Mouse (Mus musculus): Measurements from ENCODE around the gene Mid1. TPM values are rescaled to one million over a fixed set of nuclear protein-coding genes. Genes with fewer than 3 reads are reported as not detected.
A peak's percentile ranks its signal among the peaks of the same experiment; 100 is the strongest.
"Not testable (repeated sequence)": the region's sequence is repeated elsewhere in the genome, so short reads cannot be mapped to it uniquely, and the experiment has no call there.

The Mid1 gene
- polyA plus RNA-seq, 1 experiment, result 6.9 TPM

DNA sequence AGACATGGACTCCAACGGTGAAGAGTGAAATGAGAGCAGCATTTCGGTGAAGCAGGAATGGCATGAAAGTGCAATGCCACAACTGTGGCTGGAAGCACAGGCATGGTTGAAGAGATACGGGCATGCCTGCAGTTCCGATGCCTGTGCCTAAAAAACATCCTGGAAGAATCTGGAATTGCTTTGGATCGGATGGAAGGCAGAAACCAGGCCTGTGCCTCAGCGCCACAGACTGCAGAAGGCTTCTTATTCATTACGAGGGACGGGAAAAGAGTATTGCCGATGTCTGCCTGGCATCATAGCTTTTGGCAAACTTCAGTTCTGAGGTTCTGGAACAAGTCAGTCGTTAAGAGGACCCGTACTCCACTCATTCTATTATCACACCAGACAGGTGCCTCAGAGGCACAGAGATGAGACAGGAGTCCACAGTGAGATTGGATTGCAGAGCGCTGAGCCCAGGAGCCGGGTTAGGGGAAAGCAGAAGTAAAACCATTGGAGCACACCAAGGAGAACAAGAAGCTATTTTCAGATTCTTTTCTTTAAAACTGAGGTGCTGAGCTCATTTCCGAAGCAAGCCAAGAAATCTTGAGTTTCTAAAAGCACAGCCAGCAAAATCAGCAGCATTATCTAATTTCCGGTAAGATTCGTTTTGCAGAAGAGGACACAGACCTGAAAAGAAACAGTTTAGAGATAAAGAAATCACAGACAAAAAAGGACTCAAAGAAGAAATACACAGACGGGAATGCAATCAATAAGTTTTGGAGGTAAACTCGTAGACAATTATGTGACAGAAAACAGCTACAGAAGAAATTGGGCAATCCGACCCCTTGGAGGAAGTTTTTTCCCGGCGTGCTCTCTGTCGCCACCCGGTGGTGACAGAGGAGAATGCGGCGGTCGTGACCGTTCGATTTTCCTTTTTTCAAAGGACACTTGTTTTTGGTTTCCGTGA is 293.7 kb downstream of the Mid1 start:
- peak overlapping the region; percentile 40 for H3K27ac ChIP-seq (replicated peaks; ENCODE audit: low read depth, low read length)
- H3K4me3 ChIP-seq (ENCODE audit: insufficient read depth, low read depth, low read length), result peak overlapping the region; percentile 34
- H3K4me1 ChIP-seq (ENCODE audit: control insufficient read depth, insufficient read depth, insufficient read length, low read length), result not testable (repeated sequence)

DNA sequence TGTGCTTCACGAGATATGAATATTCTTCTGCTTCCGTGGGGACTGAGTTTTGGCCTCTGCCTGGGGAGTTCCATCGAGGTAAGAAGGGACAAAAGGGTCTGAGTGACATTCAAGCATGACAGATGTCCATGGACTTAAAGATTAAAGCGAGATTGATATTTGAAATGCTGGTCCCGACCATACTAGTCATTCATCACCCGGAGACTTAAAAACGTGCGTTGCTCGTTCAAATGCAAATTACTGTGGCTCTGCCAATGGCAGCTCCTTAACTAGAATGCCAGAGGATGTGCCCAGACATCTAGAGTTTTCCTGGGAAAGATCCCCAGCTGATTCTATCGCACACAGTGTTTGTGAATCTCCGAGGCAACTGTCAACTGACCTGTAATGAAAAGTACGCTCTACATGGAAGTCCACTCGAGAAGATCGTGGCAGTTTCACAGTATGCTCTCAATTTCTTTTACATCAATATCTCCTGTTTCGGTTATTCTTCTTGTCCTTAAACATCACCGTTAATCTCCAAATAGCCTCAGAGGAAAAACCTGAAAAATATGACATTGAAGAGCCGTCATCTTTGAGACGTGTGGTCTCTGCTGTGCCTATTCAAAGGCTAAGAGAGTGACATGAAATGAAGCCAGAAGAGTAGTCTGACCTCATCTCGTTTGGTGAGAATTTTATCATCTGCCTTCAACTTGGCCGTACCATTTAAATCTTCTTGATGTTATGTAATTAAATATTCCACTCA is 294.6 kb downstream of the Mid1 start:
- Histone ChIP-seq H3K4me3 (ENCODE audit: insufficient read depth, low read depth, low read length) (peak overlapping the region; percentile 4; the same call in 1 of the 2 replicates), H3K27ac (replicated peaks; ENCODE audit: low read depth, low read length) (peak overlapping the region; percentile 9; the same call in 1 of the 2 replicates)
- not testable (repeated sequence) for H3K4me1 ChIP-seq (ENCODE audit: control insufficient read depth, insufficient read depth, insufficient read length, low read length)

DNA sequence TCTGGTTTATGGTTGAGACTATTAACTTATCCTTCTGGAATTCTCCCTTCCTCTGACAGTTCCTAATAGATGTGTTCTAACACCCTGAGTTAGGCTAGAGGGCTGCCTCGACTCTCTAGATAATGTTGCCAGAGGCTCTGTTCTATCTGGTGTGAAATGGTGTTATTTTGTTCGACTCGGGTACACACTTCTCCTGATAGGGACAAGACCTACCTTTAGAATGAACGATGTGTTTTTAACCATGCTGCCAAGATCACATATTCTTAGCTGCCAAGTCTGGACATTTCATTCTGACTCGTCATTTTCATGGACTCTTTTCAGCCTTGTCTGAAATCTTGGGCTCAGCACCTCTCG is 295.2 kb downstream of the Mid1 start:
- peak overlapping the region; percentile 58 for H3K27ac ChIP-seq (replicated peaks; ENCODE audit: low read depth, low read length)

DNA sequence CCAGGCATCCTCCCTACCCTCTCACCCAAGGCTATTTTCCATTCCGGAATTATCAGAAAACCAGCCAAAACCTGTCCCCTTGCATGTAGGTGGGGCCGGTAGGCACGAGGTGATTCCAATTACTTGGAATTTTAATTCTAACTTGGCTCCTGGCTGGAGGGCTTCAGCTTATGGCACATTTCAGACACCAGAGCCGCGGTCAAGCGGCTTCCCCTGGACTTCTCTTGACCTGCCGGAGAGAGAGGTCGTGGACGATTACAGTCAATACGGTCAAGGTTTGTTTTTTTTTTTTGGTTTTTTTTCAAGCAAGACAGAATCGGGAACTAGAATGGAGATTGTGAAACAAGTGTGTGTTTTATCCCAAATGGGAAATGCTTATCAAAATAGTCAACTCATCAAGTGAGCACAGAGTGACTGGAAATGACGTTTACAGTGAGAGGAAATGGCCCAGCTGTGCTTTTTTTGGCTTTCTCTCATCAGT is 295.9 kb downstream of the Mid1 start:
- Histone ChIP-seq H3K4me3 (ENCODE audit: insufficient read depth, low read depth, low read length) (peak overlapping the region; percentile 6), H3K4me1 (ENCODE audit: control insufficient read depth, insufficient read depth, insufficient read length, low read length) (no peaks in the 10 kb centered on the region), H3K27ac (replicated peaks; ENCODE audit: low read depth, low read length) (peak overlapping the region; percentile 58)

More for the DNA sequence above, 295.2 kb downstream of the Mid1 start:
- not testable (repeated sequence) for H3K4me1 ChIP-seq (ENCODE audit: control insufficient read depth, insufficient read depth, insufficient read length, low read length)
- H3K4me3 ChIP-seq (ENCODE audit: insufficient read depth, low read depth, low read length), result peak overlapping the region; percentile 0; the same call in 1 of the 2 replicates

DNA sequence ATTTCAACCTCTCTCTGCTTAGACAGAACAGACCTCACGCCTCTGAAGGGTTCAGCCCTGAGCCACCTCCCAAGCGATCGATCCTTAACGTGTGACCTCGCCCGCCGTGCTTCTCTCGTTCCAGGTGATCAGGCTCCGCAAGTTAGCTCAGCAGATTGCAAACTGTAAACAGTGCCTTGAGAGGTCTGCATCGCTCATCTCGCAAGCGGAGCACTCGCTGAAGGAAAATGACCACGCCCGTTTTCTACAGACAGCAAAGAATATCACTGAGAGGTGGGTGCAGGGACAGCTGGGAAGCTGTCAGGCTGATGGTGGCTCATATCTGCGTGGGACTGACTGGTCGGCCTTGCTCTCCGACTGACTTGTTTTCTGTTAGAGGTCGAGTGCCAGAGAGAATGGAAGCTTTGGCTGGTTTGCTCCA is 296.8 kb downstream of the Mid1 start:
- H3K4me3 ChIP-seq (ENCODE audit: insufficient read depth, low read depth, low read length); H3K4me1 ChIP-seq (ENCODE audit: control insufficient read depth, insufficient read depth, insufficient read length, low read length): not testable (repeated sequence)
- peak overlapping the region; percentile 1; the same call in 1 of the 2 replicates for H3K27ac ChIP-seq (replicated peaks; ENCODE audit: low read depth, low read length)

DNA sequence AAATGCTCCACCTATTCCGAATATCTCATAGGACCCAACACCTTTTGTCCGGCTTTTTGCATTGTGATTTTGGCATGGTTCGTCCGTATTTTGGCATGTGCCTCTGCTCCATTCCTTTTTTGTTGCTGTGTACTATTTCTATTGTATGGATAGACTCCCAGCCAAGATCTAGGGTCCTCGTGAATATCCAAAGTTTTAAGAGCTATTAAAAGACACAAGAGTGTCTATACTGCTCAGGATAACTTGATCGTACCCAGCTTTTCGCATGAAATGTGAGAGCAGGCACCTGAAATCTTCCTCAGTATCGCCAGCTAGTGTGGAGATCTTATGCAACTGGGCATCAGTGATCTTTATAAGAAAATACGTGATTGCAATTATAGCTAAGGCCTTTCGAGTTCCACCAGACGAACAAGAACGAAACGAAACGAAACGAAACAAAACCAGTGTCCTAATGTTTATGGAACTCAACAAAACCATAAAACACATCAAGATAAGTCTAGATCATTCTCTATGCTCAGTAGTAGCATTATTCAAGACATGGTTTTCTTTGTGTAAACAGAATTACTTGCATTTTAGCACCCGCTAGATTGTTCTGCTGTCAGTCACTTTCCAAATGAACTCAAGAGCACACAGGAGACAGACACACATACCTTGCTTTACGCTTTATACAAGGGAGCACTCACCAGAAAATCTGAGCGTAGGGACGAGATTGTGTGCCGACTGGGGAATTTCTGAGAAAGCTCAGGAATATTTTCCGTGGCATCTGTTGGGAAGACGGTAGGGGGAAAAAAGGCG is 297.8 kb downstream of the Mid1 start:
- H3K4me3 ChIP-seq (ENCODE audit: insufficient read depth, low read depth, low read length); H3K4me1 ChIP-seq (ENCODE audit: control insufficient read depth, insufficient read depth, insufficient read length, low read length); H3K27ac ChIP-seq (replicated peaks; ENCODE audit: low read depth, low read length): not testable (repeated sequence)

DNA sequence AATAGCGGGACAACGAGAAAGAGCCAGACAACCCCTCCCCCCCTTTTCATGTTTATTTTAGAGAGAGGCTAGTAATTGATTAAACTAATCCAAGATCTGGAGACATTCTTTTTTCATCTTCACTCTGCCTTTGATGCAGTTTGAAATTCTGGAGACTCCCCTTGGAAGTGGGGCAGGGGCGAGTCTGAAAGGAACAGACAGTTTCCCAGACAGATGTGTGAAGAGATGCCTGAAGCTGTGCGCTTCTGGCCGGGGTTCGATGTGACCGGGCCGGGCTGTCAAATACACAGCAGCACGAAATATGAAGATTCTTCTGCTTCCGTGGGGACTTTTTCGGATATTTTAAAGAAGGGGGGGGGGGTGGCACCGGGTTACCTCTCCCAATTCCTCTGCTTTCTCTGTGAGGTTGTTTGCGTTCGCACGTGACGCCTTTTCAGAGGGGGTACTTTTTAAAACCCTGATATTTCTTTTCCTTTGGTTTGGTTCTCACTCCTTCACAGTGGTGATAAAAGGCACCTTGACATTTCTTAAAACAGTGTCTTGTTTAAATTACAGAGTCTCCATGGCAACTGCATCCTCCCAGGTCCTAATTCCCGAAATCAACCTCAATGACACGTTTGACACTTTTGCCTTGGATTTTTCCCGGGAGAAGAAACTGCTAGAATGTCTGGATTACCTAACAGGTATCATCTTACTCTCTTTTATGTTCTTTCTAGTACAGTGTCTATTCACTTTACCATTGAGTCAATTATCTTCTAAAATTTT is 298.6 kb downstream of the Mid1 start:
- not testable (repeated sequence) for H3K4me3 ChIP-seq (ENCODE audit: insufficient read depth, low read depth, low read length); H3K4me1 ChIP-seq (ENCODE audit: control insufficient read depth, insufficient read depth, insufficient read length, low read length); H3K27ac ChIP-seq (replicated peaks; ENCODE audit: low read depth, low read length)

DNA sequence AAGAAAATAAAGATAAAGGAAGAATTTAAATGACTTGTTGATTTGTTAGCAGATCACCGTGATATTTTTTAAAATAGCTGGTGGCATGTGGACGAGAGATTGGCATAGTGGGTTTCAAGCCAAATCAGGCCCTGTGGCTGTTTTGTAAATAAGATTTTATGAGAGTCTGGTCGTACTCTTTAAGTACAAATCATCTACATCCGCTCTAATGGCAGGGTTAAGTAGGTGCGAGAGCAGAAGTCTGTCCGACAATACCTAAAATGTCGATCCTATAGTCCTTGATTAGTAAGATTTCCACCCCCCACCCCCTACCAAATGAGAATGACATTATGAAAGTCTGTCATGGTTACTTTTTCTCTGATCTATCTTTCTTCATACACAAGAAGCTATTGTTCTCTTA is 299.3 kb downstream of the Mid1 start:
- H3K4me1 ChIP-seq (ENCODE audit: control insufficient read depth, insufficient read depth, insufficient read length, low read length); H3K27ac ChIP-seq (replicated peaks; ENCODE audit: low read depth, low read length); H3K4me3 ChIP-seq (ENCODE audit: insufficient read depth, low read depth, low read length): not testable (repeated sequence)

DNA sequence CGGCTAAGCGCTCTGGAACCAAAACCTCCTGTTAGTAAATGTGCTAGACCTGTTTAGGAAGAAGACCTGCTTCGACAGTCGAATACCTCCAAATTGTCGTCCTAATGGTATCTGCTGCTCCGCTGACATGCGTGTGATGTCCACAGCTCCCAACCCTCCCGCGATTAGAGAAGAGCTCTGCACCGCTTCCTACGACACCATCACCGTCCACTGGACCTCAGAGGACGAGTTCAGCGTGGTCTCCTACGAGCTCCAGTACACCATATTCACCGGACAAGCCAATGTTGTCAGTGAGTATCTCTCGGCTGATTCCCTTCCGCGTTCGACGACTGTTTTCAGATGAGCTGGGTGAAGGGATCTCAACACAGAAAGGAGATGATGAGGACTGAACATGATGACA is 299.9 kb downstream of the Mid1 start:
- not testable (repeated sequence) for H3K4me3 ChIP-seq (ENCODE audit: insufficient read depth, low read depth, low read length); H3K4me1 ChIP-seq (ENCODE audit: control insufficient read depth, insufficient read depth, insufficient read length, low read length); H3K27ac ChIP-seq (replicated peaks; ENCODE audit: low read depth, low read length)

DNA sequence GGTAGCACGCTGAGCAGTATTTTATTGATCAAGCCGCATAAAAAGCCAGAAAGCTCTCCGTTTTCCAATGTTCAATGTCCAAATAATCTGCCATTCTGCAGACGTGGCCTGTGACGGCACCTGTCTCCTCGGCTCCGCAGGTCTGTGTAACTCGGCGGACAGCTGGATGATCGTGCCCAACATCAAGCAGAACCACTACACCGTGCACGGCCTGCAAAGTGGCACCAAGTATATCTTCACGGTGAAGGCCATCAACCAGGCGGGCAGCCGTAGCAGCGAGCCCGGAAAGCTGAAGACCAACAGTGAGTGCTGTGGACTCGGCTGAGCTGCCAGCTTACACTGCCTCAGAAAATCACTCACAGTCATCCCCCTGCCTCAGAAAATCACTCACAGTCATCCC is 300.8 kb downstream of the Mid1 start:
- not testable (repeated sequence) for H3K4me1 ChIP-seq (ENCODE audit: control insufficient read depth, insufficient read depth, insufficient read length, low read length); H3K4me3 ChIP-seq (ENCODE audit: insufficient read depth, low read depth, low read length); H3K27ac ChIP-seq (replicated peaks; ENCODE audit: low read depth, low read length)

DNA sequence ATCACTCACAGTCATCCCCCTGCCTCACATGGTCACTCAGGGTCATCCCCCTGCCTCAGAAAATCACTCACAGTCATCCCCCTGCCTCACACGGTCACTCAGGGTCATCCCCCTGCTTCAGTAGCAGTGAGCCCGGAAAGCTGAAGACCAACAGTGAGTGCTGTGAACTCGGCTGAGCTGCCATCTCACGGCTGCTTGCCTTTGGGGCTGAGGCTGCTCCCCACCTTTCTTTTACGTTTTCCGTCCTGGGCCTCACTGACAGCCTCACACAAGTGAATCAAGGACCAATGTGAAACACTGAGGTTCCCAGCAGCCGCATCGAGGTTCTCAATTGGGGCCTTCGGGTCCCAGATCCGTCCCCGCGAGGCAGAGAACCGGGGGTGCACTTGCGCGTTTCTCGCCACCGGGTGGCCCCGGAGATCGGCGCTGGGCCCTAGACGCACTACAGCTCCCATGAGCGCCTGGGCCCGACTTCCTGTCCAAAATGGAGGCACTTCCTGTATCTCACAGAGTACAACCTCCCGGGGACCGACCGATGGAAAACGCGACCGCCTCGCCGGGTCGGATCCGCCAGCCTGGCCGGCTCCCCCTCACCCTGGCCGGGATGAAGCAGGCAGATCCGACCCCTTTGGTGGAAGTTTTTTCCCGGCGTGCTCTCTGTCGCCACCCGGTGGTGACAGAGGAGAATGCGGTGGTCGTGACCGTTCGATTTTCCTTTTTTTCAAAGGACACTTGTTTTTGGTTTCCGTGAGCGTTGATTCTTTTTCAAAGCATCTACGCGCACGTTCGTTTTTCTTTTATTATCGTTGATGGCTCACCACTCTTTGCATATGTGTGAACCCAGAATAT is 301.7 kb downstream of the Mid1 start:
- not testable (repeated sequence) for H3K4me1 ChIP-seq (ENCODE audit: control insufficient read depth, insufficient read depth, insufficient read length, low read length)
- H3K4me3 ChIP-seq (ENCODE audit: insufficient read depth, low read depth, low read length), result peak overlapping the region; percentile 43
- H3K27ac ChIP-seq (replicated peaks; ENCODE audit: low read depth, low read length), result peak overlapping the region; percentile 13

DNA sequence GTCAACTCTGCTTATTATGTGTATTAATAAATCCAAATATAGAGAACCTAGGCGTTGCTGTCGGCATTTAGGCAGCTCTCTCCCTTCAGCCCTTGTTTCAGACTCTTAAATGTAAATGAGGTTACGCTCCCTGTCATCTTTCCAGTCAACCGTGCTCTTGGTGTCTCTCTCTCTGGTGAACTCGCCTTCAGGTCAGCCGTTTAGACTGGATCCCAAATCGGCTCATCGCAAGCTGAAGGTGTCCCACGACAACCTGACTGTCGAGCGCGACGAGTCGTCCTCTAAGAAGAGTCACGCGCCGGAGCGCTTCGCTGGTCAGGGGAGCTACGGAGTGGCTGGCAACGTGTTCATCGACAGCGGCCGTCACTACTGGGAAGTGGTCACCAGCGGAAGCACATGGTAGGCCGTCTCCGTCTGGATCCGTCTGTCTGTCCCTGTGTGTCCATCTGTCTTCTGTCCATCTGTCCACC is 302.4 kb downstream of the Mid1 start:
- H3K4me3 ChIP-seq (ENCODE audit: insufficient read depth, low read depth, low read length); H3K4me1 ChIP-seq (ENCODE audit: control insufficient read depth, insufficient read depth, insufficient read length, low read length); H3K27ac ChIP-seq (replicated peaks; ENCODE audit: low read depth, low read length): not testable (repeated sequence)

DNA sequence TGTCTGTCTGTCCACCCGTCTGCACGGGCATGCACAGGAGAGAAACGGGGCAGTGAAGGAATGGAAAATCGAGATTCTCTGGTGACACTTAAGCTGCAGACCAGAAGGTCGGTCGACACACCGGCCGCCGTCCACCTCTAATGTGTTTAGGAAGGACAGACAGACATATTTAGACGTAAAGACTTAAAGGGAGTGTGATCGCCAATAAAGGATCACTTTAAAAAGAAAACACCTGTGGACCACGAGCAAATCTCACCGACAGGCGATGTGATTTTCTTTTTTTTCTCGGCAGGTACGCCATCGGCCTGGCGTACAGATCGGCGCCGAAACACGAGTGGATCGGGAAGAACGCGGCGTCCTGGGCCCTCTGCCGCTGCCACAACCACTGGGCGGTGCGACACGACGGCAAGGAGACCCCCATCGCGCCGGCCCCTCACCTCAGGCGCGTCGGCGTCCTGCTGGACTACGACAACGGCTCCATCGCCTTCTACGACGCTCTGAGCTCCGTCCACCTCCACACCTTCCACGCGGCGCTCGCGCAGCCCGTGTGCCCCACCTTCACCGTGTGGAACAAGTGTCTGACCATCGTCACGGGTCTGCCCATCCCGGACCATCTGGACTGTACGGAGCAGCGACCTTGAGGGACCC is 303.7 kb downstream of the Mid1 start:
- not testable (repeated sequence) for H3K4me1 ChIP-seq (ENCODE audit: control insufficient read depth, insufficient read depth, insufficient read length, low read length); H3K4me3 ChIP-seq (ENCODE audit: insufficient read depth, low read depth, low read length); H3K27ac ChIP-seq (replicated peaks; ENCODE audit: low read depth, low read length)

Data from brown adipose tissue, adult 24 weeks (tissue).